Mouse (Mus musculus) ES-E14 (cell line): ENCODE measurements around the gene Ptgis. TPM values are rescaled to one million over a fixed set of nuclear protein-coding genes. Genes with fewer than 3 reads are reported as not detected.

Experiments used
- DNase-seq: peaks from one replicate; pipeline ENCODE4 v3.0.0-alpha.2; 2013; ENCODE audit warnings: low read depth, low spot score
- H3K27ac ChIP-seq: 2 replicates; pipeline ENCODE4 v1.5.1; 2012; ENCODE audit warnings: low read depth, mild to moderate bottlenecking, low read length, moderate library complexity, mixed read lengths; ENCODE audit not compliant: poor library complexity, insufficient read depth, severe bottlenecking
- H3K36me3 ChIP-seq: 2 replicates; pipeline ENCODE4 v1.6.1; 2012; ENCODE audit warnings: mild to moderate bottlenecking, low read length, moderate library complexity, mixed read lengths; ENCODE audit not compliant: control insufficient read depth, poor library complexity, insufficient read depth, severe bottlenecking
- H3K4me1 ChIP-seq, 2 experiments: fragments of 150-350 bp in 1 of 2; sonication (generic) in 1 of 2; 2 replicates each; pipeline ENCODE4 v1.6.1; 2012; ENCODE audit warnings: low read length in 2 of 2, mild to moderate bottlenecking in 1 of 2, mixed read lengths in 1 of 2; ENCODE audit not compliant: control insufficient read depth in 2 of 2, insufficient read depth in 2 of 2, poor library complexity in 1 of 2
- H3K4me3 ChIP-seq, 2 experiments: fragments of 150-350 bp in 1 of 2; sonication (generic) in 1 of 2; 2 replicates each; pipeline ENCODE4 v1.5.1; 2012; ENCODE audit warnings: low read length in 2 of 2, low read depth in 1 of 2, mild to moderate bottlenecking in 1 of 2, mixed read lengths in 1 of 2; ENCODE audit not compliant: insufficient read depth in 1 of 2, poor library complexity in 1 of 2, severe bottlenecking in 1 of 2
- H3K9ac ChIP-seq: 2 replicates; pipeline ENCODE4 v1.6.1; 2012; ENCODE audit warnings: low read depth, mild to moderate bottlenecking, low read length, mixed read lengths; ENCODE audit not compliant: poor library complexity, insufficient read depth, severe bottlenecking
- H3K9me3 ChIP-seq: fragments of 150-350 bp; sonication (generic); 2 replicates; pipeline ENCODE4 v1.6.1; 2012; ENCODE audit warnings: low read depth, mild to moderate bottlenecking, low read length; ENCODE audit not compliant: control insufficient read depth, insufficient read depth
- CHD2 ChIP-seq: IDR thresholded peaks from 2 replicates; pipeline ENCODE4 v1.6.1; 2014; ENCODE audit warnings: mild to moderate bottlenecking, low read depth, low read length, inconsistent platforms
- HCFC1 ChIP-seq: IDR thresholded peaks from 2 replicates; pipeline ENCODE4 v1.6.1; 2012; ENCODE audit warnings: low read length, inconsistent platforms, borderline replicate concordance; ENCODE audit not compliant: insufficient read depth
- MAFK ChIP-seq: IDR thresholded peaks from 2 replicates; pipeline ENCODE4 v1.6.1; 2014; ENCODE audit warnings: mild to moderate bottlenecking, low read depth, low read length, inconsistent platforms; ENCODE audit not compliant: insufficient read depth
- ZC3H11A ChIP-seq: IDR thresholded peaks from 2 replicates; pipeline ENCODE4 v1.6.1; 2012; ENCODE audit warnings: low read depth, mild to moderate bottlenecking, inconsistent platforms, low read length, borderline replicate concordance
- ZNF384 ChIP-seq: IDR thresholded peaks from 2 replicates; pipeline ENCODE4 v1.6.1; 2012; ENCODE audit warnings: low read depth, low read length, inconsistent platforms
- in situ Hi-C, 2 experiments: fragments of 600-800 bp; cut with MboI; formaldehyde crosslinking; loops; one replicate each; pipeline ENCODE4 v1.15.1; 2025; ENCODE audit warnings: low sequenced_read_pairs in 2 of 2, inconsistent platforms in 1 of 2; ENCODE audit not compliant: unreplicated experiment in 2 of 2
- total RNA-seq: library from RNA; depleted of rRNA; stranded (reverse); fragments of 300-350 nt; gene quantifications from 2 replicates; pipeline ENCODE4 v1.2.3, GENCODE M21; 2012

Gene Ptgis
- total RNA-seq, 1 experiment: 16.1 TPM

DNA sequence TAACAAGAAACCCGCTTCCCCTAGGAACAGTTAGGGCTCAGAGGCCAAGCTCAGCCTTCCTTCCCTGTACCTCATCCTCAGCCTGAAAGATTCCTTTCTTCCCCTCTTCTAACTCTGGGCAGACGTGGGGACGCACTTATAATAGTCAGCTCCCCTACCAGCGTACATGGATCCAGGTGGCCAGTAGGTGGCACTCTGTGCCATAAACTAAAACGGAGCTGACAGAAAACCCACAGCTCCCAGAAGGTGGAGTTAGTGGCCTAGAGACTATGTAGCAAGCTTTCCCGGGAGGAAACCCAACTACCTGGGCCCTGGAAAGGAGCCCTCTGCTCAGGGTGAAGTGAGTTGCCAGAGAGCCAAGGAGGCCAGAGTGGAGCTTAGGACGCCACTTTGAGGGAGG, 18.3 kb downstream of the Ptgis start:
- in situ Hi-C loops: no loop called here
- peak overlapping the region; percentile 98 for H3K9ac ChIP-seq
- peaks cover 1 to 8% of the 10 kb centered on the region in 2 experiments; a peak in 2 of 4 replicates for H3K4me1 ChIP-seq
- peak overlapping the region; percentile 82; the same call in 1 of the 2 replicates for H3K27ac ChIP-seq
- H3K36me3 ChIP-seq: peaks cover 16% of the 10 kb centered on the region; the same call in 1 of the 2 replicates
- DNase-seq: peak; percentile 85
- no peaks in the 10 kb centered on the region for H3K9me3 ChIP-seq
- TF ChIP-seq ZC3H11A: peak; percentile 28; the same call in 1 of the 2 replicates
- no peak for TF ChIP-seq CHD2
- no peak for TF ChIP-seq HCFC1
- TF ChIP-seq ZNF384: no peak
- no peak for TF ChIP-seq MAFK
- H3K4me3 ChIP-seq: peak overlapping the region; percentile 27 to 95; a peak in 1 of 4 replicates

DNA sequence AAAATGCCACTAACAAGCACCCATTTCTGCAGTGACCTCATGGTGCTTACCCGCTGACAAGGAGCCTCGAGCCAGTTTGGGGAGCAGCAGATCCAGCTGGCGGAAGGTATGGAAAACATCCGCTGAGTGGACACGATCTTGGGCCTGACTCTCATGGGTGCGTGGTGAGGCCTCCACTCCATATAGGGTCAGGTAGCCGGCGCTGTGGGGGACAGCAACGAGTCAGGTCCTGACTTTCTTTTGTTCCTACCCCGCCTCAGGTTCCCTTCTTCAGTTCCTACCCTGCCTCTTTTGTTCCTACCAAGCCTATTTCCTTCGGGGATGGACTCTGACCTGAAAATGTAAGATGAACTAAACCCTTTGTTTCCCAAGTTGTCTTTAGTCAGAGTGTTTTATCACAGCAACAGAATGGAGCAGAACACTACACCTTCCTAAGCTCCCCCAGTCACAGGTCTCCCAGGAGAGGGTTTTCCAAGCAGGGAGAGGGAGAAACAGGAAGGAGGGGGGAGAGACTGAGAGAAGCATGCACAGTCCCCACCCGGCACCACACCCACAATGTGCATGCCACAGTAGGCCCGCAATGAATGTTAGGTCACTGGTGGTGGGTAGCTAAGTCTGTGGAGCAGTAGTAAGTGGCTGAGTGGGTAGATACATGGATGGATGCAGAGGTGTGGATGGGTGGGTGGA, 19.1 kb downstream of the Ptgis start:
- in situ Hi-C loops: no loop called here
- no peaks in the 10 kb centered on the region for H3K9me3 ChIP-seq
- TF ChIP-seq HCFC1 (0 out of 2 replicates have a peak, but pooled peaks have one; percentile 27), MAFK (peak; percentile 10; the same call in 1 of the 2 replicates), ZNF384 (no peak), CHD2 (no peak), ZC3H11A (no peak)
- H3K4me3 ChIP-seq: peak overlapping the region; percentile 86 to 95
- H3K9ac ChIP-seq: peak overlapping the region; percentile 98
- H3K4me1 ChIP-seq: peaks cover 1 to 8% of the 10 kb centered on the region in 2 experiments; a peak in 2 of 4 replicates
- H3K36me3 ChIP-seq: peaks cover 24% of the 10 kb centered on the region; the same call in 1 of the 2 replicates
- peak overlapping the region; percentile 82 for H3K27ac ChIP-seq
- DNase-seq: no peak

DNA sequence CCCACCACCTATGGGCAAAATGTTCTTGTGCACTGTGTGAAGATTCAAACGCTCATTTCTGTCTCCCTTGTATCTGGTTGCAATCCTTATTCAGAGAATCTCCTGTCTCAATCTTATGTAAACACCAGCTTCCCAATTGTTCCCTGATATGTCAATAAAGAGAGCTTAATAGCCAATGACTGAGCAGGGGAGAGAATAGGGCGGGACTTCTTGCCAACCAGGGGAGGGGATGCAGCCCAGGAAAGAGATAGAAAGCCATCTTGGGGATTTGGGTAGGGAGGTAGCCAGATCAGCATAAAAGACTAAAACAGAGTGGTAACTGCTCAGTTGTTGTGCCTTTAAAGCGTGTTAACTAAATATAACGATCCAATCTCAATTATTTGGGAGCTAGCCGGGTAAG, 19.7 kb downstream of the Ptgis start:
- H3K27ac ChIP-seq: peak overlapping the region; percentile 82
- H3K4me1 ChIP-seq: peaks cover 1 to 8% of the 10 kb centered on the region in 2 experiments; a peak in 2 of 4 replicates
- peak overlapping the region; percentile 86 to 95 for H3K4me3 ChIP-seq
- in situ Hi-C loops: no loop called here
- H3K9ac ChIP-seq: peak overlapping the region; percentile 98
- TF ChIP-seq HCFC1 (no peak), ZNF384 (no peak), MAFK (no peak), ZC3H11A (no peak), CHD2 (no peak)
- H3K36me3 ChIP-seq: peaks cover 24% of the 10 kb centered on the region; the same call in 1 of the 2 replicates
- DNase-seq: no peak
- H3K9me3 ChIP-seq: no peaks in the 10 kb centered on the region

DNA sequence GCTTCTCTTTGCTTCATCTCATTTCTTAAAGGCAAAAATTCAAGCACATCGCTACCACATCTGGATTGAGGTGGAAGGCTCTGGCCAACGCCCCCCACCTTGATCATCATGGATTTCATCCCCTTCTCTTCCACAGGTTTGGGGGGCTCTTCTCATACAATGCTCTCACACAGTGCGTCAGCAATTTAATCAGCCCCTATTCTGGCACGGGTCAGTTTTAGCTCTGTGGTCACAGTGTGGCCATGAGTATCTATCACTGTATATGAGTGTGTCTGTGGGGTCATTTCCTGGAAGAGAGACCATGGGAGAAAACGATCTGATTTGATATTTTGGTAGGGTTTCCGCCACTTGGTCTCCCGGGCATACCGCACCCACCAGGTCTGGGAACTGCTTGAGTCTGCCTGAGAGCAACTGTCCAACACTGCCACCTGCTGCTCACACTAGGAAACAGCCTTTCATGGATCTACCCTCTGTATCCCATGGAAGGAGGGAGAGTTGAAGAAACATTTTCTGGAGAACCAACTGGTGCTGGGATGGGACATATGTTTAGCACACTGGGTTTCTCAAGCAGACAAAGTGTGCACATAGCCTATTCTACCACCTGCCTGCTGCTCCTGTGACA, 21.1 kb downstream of the Ptgis start:
- Histone ChIP-seq H3K9me3 (no peaks in the 10 kb centered on the region), H3K4me1 (peaks cover 1 to 8% of the 10 kb centered on the region in 2 experiments; a peak in 2 of 4 replicates), H3K27ac (no peak overlapping the region), H3K36me3 (peaks cover 25% of the 10 kb centered on the region; the same call in 1 of the 2 replicates), H3K9ac (0 out of 2 replicates have a peak overlapping the region, but pooled peaks have one; percentile 60), H3K4me3 (no peak overlapping the region)
- in situ Hi-C loops: loop anchor here in 1 of 2 experiments (10.0 kb wide), 2 partner anchors 114 to 144 kb away; no protein-coding TSS in a partner anchor
- TF ChIP-seq MAFK: no peak
- TF ChIP-seq ZC3H11A: peak; percentile 70
- TF ChIP-seq ZNF384: no peak
- no peak for TF ChIP-seq HCFC1
- no peak for TF ChIP-seq CHD2
- peak; percentile 82 for DNase-seq
